Mouse (Mus musculus) stomach, embryonic 16.5 days (tissue): ENCODE data around the gene H2afx. TPM values are rescaled to one million over a fixed set of nuclear protein-coding genes. Genes with fewer than 3 reads are reported as not detected.
"Not testable (repeated sequence)": the region's sequence is repeated elsewhere in the genome, so short reads cannot be mapped to it uniquely, and the experiment has no call there.

Experiments used
- ATAC-seq: fragments of 200-750 bp; cut with Nextera tagmentation; 2 replicates; pipeline ENCODE4 v1.8.0; 2017; ENCODE audit warnings: moderate number of reproducible peaks, moderate TSS enrichment; ENCODE audit not compliant: insufficient read depth, low FRiP score
- H3K27ac ChIP-seq: fragments of 300-500 bp; sonication (generic); 2 replicates; pipeline ENCODE4 v1.5.1; 2014; ENCODE audit warnings: low read length
- H3K27me3 ChIP-seq: fragments of 300-500 bp; sonication (generic); 2 replicates; pipeline ENCODE4 v1.6.1; 2014; ENCODE audit warnings: low read length, control low read depth, mixed read lengths; ENCODE audit not compliant: control insufficient read depth, insufficient read depth
- H3K36me3 ChIP-seq: fragments of 300-500 bp; sonication (generic); 2 replicates; pipeline ENCODE4 v1.6.1; 2014; ENCODE audit warnings: low read length; ENCODE audit not compliant: control insufficient read depth, insufficient read depth
- H3K4me1 ChIP-seq: fragments of 300-500 bp; sonication (generic); 2 replicates; pipeline ENCODE4 v1.6.1; 2014; ENCODE audit warnings: low read length, control low read depth, mixed read lengths; ENCODE audit not compliant: control insufficient read depth, insufficient read depth
- H3K4me2 ChIP-seq: fragments of 300-500 bp; sonication (generic); 2 replicates; pipeline ENCODE4 v1.6.1; 2014; ENCODE audit warnings: low read depth, low read length, mixed read lengths
- H3K4me3 ChIP-seq: fragments of 300-500 bp; sonication (generic); replicated peaks from 2 replicates; pipeline ENCODE4 v1.5.1; 2014; ENCODE audit warnings: mild to moderate bottlenecking, low read length
- H3K9ac ChIP-seq: fragments of 300-500 bp; sonication (generic); 2 replicates; pipeline ENCODE4 v1.6.1; 2014; ENCODE audit warnings: low read length
- H3K9me3 ChIP-seq: fragments of 300-500 bp; sonication (generic); replicated peaks from 2 replicates; pipeline ENCODE4 v1.6.1; 2016; ENCODE audit warnings: low read length, control low read depth; ENCODE audit not compliant: control insufficient read depth
- WGBS: fragments of 180-500 bp; shearing (Covaris S2); extraction: QIAGEN DNeasy Blood & Tissue Kit; methylation state at CpG from one replicate; pipeline ENCODE4 v1.1.7; 2014; 5-methylcytosine and 5-hydroxymethylcytosine counted together
- polyA plus RNA-seq: library from polyadenylated mRNA; unstranded; fragments of >200 nt; fragmentation: Nextera tagmentation; extraction: Ambion mirVana; gene quantifications from 2 replicates; pipeline ENCODE4 v1.2.1, GENCODE M21; 2015

The H2afx gene
- polyA plus RNA-seq, 1 experiment from 2014 or later = 203 TPM

GRCm38 (mm10) chr9:44324147-44324546, 10.3 kb upstream of the H2afx start:
- no peak overlapping the region for H3K27ac ChIP-seq
- H3K4me1 ChIP-seq = peaks cover 11% of the 10 kb centered on the region
- ATAC-seq = no peak
- H3K4me3 ChIP-seq = no peak overlapping the region
- H3K9me3 ChIP-seq = no peaks in the 10 kb centered on the region
- H3K4me2 ChIP-seq = no peak overlapping the region
- no peaks in the 10 kb centered on the region for H3K27me3 ChIP-seq
- H3K9ac ChIP-seq = no peak overlapping the region
- WGBS = 75% methylated on average over 6 of the region's 6 CpGs
- H3K36me3 ChIP-seq = peaks cover 4% of the 10 kb centered on the region; the same call in 1 of the 2 replicates

- not testable (repeated sequence) for H3K27me3 ChIP-seq, H3K9me3 ChIP-seq, ATAC-seq
- H3K4me1 ChIP-seq = peaks cover 10% of the 10 kb centered on the region
- peak overlapping the region; percentile 97 for H3K27ac ChIP-seq
- peak overlapping the region; percentile 93 for H3K4me3 ChIP-seq
- H3K4me2 ChIP-seq = peak overlapping the region; percentile 79
- peaks cover 11% of the 10 kb centered on the region for H3K36me3 ChIP-seq
- H3K9ac ChIP-seq = peak overlapping the region; percentile 93; the same call in 1 of the 2 replicates
- 65% methylated on average over 7 of the region's 8 CpGs for WGBS
These were observed 9.3 kb upstream of the H2afx start for GRCm38 (mm10) chr9:44325032-44325767.

GRCm38 (mm10) chr9:44325768-44326370, 8.6 kb upstream of the H2afx start, which contains the start of gene Dpagt1:
Gene Dpagt1 (plus strand): TSS chr9:44326019.
- H3K27ac ChIP-seq = peak within 1 kb of the TSS; percentile 97
- peak; percentile 42; the same call in 1 of the 2 replicates for ATAC-seq
- H3K4me2 ChIP-seq = peak within 1 kb of the TSS; percentile 79
- H3K4me3 ChIP-seq = peak within 1 kb of the TSS; percentile 93
- WGBS = 1% methylated on average over 12 of the region's 12 CpGs
- peaks cover 10% of the 10 kb centered on the region for H3K4me1 ChIP-seq
- H3K27me3 ChIP-seq = no peaks in the 10 kb centered on the region
- H3K9me3 ChIP-seq = no peaks in the 10 kb centered on the region
- peak within 1 kb of the TSS; percentile 93 for H3K9ac ChIP-seq
- H3K36me3 ChIP-seq = peaks cover 13% of the 10 kb centered on the region

- ATAC-seq = peak; percentile 92
- H3K27me3 ChIP-seq = no peaks in the 10 kb centered on the region
- peak overlapping the region; percentile 93 for H3K9ac ChIP-seq
- H3K27ac ChIP-seq = peak overlapping the region; percentile 97
- WGBS = under 1% methylated on average over 38 of the region's 38 CpGs
- peak overlapping the region; percentile 79 for H3K4me2 ChIP-seq
- H3K36me3 ChIP-seq = peaks cover 17% of the 10 kb centered on the region
- peaks cover 10% of the 10 kb centered on the region for H3K4me1 ChIP-seq
- H3K4me3 ChIP-seq = peak overlapping the region; percentile 93
- H3K9me3 ChIP-seq = no peaks in the 10 kb centered on the region
These were observed 8.0 kb upstream of the H2afx start for GRCm38 (mm10) chr9:44326371-44327063.

- Histone ChIP-seq H3K27me3 (no peaks in the 10 kb centered on the region), H3K4me3 (peak overlapping the region; percentile 93), H3K27ac (peak overlapping the region; percentile 97), H3K4me2 (peak overlapping the region; percentile 79), H3K36me3 (peaks cover 22% of the 10 kb centered on the region), H3K9me3 (no peaks in the 10 kb centered on the region), H3K4me1 (peaks cover 10% of the 10 kb centered on the region), H3K9ac (peak overlapping the region; percentile 93)
- under 1% methylated on average over 22 of the region's 22 CpGs for WGBS
- ATAC-seq = peak; percentile 38; the same call in 1 of the 2 replicates
These were observed 7.3 kb upstream of the H2afx start for GRCm38 (mm10) chr9:44327064-44327711.

GRCm38 (mm10) chr9:44327926-44328325, 6.6 kb upstream of the H2afx start:
- Histone ChIP-seq H3K4me1 (peaks cover 10% of the 10 kb centered on the region), H3K4me3 (peak overlapping the region; percentile 93), H3K27ac (no peak overlapping the region), H3K27me3 (no peaks in the 10 kb centered on the region), H3K36me3 (peaks cover 29% of the 10 kb centered on the region), H3K9ac (peak overlapping the region; percentile 93), H3K9me3 (no peaks in the 10 kb centered on the region), H3K4me2 (peak overlapping the region; percentile 79)
- 93% methylated on average over 5 of the region's 5 CpGs for WGBS
- no peak for ATAC-seq

- Histone ChIP-seq H3K9ac (no peak overlapping the region), H3K9me3 (no peaks in the 10 kb centered on the region), H3K27ac (no peak overlapping the region), H3K4me1 (peaks cover 9% of the 10 kb centered on the region), H3K4me2 (no peak overlapping the region), H3K36me3 (peaks cover 39% of the 10 kb centered on the region), H3K4me3 (no peak overlapping the region), H3K27me3 (no peaks in the 10 kb centered on the region)
- ATAC-seq = no peak
- 86% methylated on average over 6 of the region's 6 CpGs for WGBS
These were observed 3.8 kb upstream of the H2afx start for GRCm38 (mm10) chr9:44330736-44331135.

GRCm38 (mm10) chr9:44332918-44333638, 1.4 kb upstream of the H2afx start:
- ATAC-seq = no peak
- Histone ChIP-seq H3K27me3 (no peaks in the 10 kb centered on the region), H3K9me3 (no peaks in the 10 kb centered on the region), H3K36me3 (peaks cover 46% of the 10 kb centered on the region), H3K27ac (no peak overlapping the region), H3K4me3 (no peak overlapping the region), H3K4me1 (peaks cover 16% of the 10 kb centered on the region), H3K9ac (no peak overlapping the region; the same call in 1 of the 2 replicates), H3K4me2 (no peak overlapping the region)
- 96% methylated on average over 13 of the region's 13 CpGs for WGBS
